Mouse (Mus musculus) cortical plate, adult 2 months (tissue): ENCODE measurements around the gene Gemin8.

Experiments
- CTCF ChIP-seq: fragments of 200-500 bp; IDR thresholded peaks from 2 replicates; pipeline ENCODE4 v1.5.1; 2011; ENCODE audit warnings: mild to moderate bottlenecking, control low read depth, low read length; ENCODE audit not compliant: insufficient read depth; ENCODE audit errors: extremely low read depth
- POLR2A ChIP-seq: fragments of 200-500 bp; IDR thresholded peaks from 2 replicates; pipeline ENCODE4 v1.6.1; 2011; ENCODE audit warnings: mild to moderate bottlenecking, low read length, control low read depth; ENCODE audit not compliant: insufficient read depth; ENCODE audit errors: extremely low read depth

- no peak for TF ChIP-seq CTCF
- TF ChIP-seq POLR2A, result no peak
Measured at GRCm38 (mm10) chrX:166199812-166200211, 29.6 kb downstream of the Gemin8 start.
